Mouse (Mus musculus): ENCODE measurements around the gene Gm3618. TPM values are rescaled to one million over a fixed set of nuclear protein-coding genes. Genes with fewer than 3 reads are reported as not detected.
"Not testable (repeated sequence)": the region's sequence is repeated elsewhere in the genome, so short reads cannot be mapped to it uniquely, and the experiment has no call there.

The Gm3618 gene
- not detected in 2 replicates for polyA plus RNA-seq (2015; fragmentation: Nextera tagmentation; extraction: Ambion mirVana)

DNA sequence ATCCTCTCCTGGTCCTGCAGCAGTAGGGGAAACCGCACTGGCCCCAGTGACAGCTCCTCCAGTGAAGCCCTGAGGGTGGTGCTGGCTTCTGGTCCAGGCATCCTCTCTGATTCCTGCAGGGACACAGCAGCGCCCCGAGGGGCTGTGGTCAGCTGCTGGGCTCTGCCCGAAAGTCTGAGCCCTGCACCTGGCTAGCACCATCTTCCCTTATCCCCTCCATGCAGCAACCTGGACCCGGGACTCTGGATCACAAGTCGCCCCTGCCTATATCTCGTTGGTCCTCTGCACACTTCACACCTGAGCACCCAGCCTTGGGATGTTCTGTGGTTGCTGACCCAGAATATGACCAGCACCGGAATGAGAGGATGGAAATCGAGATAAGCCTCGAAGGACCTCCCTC is at the start of gene Gm3618:
Gene Gm3618 (minus strand): TSS at position 101 of the 400 bp plus-strand sequence.
- H3K4me1 ChIP-seq (ENCODE audit: insufficient read depth, low read depth, low read length); H3K9me3 ChIP-seq (ENCODE audit: low read length); H3K4me3 ChIP-seq (ENCODE audit: low read depth, low read length); H3K9ac ChIP-seq (replicated peaks; ENCODE audit: low read depth); H3K36me3 ChIP-seq (ENCODE audit: insufficient read depth, low read length); H3K4me2 ChIP-seq (replicated peaks; ENCODE audit: low read depth, low read length); H3K27ac ChIP-seq (ENCODE audit: low read length); DNase-seq (ENCODE audit: low spot score); ATAC-seq; H3K27me3 ChIP-seq (replicated peaks; ENCODE audit: insufficient read depth, low read length): not testable (repeated sequence)
- no CpG with 5 or more reads among the region's 10 CpGs for WGBS

- not testable (repeated sequence) for H3K9ac ChIP-seq (replicated peaks; ENCODE audit: low read depth); H3K27me3 ChIP-seq (replicated peaks; ENCODE audit: insufficient read depth, low read length); ATAC-seq; H3K4me2 ChIP-seq (replicated peaks; ENCODE audit: low read depth, low read length); H3K27ac ChIP-seq (ENCODE audit: low read length); H3K9me3 ChIP-seq (ENCODE audit: low read length); H3K4me1 ChIP-seq (ENCODE audit: insufficient read depth, low read depth, low read length); H3K4me3 ChIP-seq (ENCODE audit: low read depth, low read length); DNase-seq (ENCODE audit: low spot score); H3K36me3 ChIP-seq (ENCODE audit: insufficient read depth, low read length)
- 75% methylated on average over 2 of the region's 4 CpGs for WGBS
Measured at GRCm38 (mm10) chr14:6390219-6390618, 46.7 kb upstream of the Gm3618 start, which contains the start of gene Gm16440. Gene Gm16440, minus strand, starts transcription at chr14:6390319.

- not testable (repeated sequence) for H3K4me3 ChIP-seq (ENCODE audit: low read depth, low read length); ATAC-seq; H3K4me1 ChIP-seq (ENCODE audit: insufficient read depth, low read depth, low read length); H3K4me2 ChIP-seq (replicated peaks; ENCODE audit: low read depth, low read length); DNase-seq (ENCODE audit: low spot score); H3K27ac ChIP-seq (ENCODE audit: low read length); H3K36me3 ChIP-seq (ENCODE audit: insufficient read depth, low read length); H3K27me3 ChIP-seq (replicated peaks; ENCODE audit: insufficient read depth, low read length); H3K9me3 ChIP-seq (ENCODE audit: low read length); H3K9ac ChIP-seq (replicated peaks; ENCODE audit: low read depth)
- 86% methylated on average over 2 of the region's 2 CpGs for WGBS
Measured at GRCm38 (mm10) chr14:6304743-6305142, 38.7 kb downstream of the Gm3618 start, which contains the start of gene Gm21103. Gene Gm21103, minus strand, starts transcription at chr14:6304843.

- H3K4me3 ChIP-seq (ENCODE audit: low read depth, low read length): peak within 1 kb of the TSS; percentile 25
- not testable (repeated sequence) for H3K9ac ChIP-seq (replicated peaks; ENCODE audit: low read depth); H3K27ac ChIP-seq (ENCODE audit: low read length); ATAC-seq; H3K36me3 ChIP-seq (ENCODE audit: insufficient read depth, low read length); H3K27me3 ChIP-seq (replicated peaks; ENCODE audit: insufficient read depth, low read length); H3K9me3 ChIP-seq (ENCODE audit: low read length); H3K4me1 ChIP-seq (ENCODE audit: insufficient read depth, low read depth, low read length)
- H3K4me2 ChIP-seq (replicated peaks; ENCODE audit: low read depth, low read length): peak within 1 kb of the TSS; percentile 55
- WGBS: 3% methylated on average over 32 of the region's 57 CpGs
- DNase-seq (ENCODE audit: low spot score): peak; percentile 17
Measured at GRCm38 (mm10) chr14:6286931-6287715, 56.4 kb downstream of the Gm3618 start, which contains the start of gene Gm3411. Gene Gm3411, minus strand, starts transcription at chr14:6287250.

Other genes with a start within 250 kb of the Gm3618 start
- 0.43 and 0.47 TPM in 2 replicates for gene Gm8206, start 249.7 kb downstream of the Gm3618 start, polyA plus RNA-seq (2015; fragmentation: Nextera tagmentation; extraction: Ambion mirVana)
- 0.30 and 0.58 TPM in 2 replicates for gene Gm3468, start 235.0 kb downstream of the Gm3618 start, polyA plus RNA-seq (2015; fragmentation: Nextera tagmentation; extraction: Ambion mirVana)
- not detected in 2 replicates for gene Gm3476, start 217.9 kb downstream of the Gm3618 start, polyA plus RNA-seq (2015; fragmentation: Nextera tagmentation; extraction: Ambion mirVana)
- not detected in 2 replicates for gene Gm21560, start 124.4 kb downstream of the Gm3618 start, polyA plus RNA-seq (2015; fragmentation: Nextera tagmentation; extraction: Ambion mirVana)
- gene Gm3411, start 56.4 kb downstream of the Gm3618 start, polyA plus RNA-seq (2015; fragmentation: Nextera tagmentation; extraction: Ambion mirVana): 0.19 and 0.39 TPM in 2 replicates
- gene Gm21103, start 38.8 kb downstream of the Gm3618 start, polyA plus RNA-seq (2015; fragmentation: Nextera tagmentation; extraction: Ambion mirVana): not detected in 2 replicates
- not detected in 2 replicates for gene Gm16440, start 46.6 kb upstream of the Gm3618 start, polyA plus RNA-seq (2015; fragmentation: Nextera tagmentation; extraction: Ambion mirVana)
- 0.20 TPM in 1 of 2 replicates, not detected in the other for gene Gm3591, start 68.8 kb upstream of the Gm3618 start, polyA plus RNA-seq (2015; fragmentation: Nextera tagmentation; extraction: Ambion mirVana)
- not detected in 2 replicates for gene Gm3594, start 100.9 kb upstream of the Gm3618 start, polyA plus RNA-seq (2015; fragmentation: Nextera tagmentation; extraction: Ambion mirVana)
- not detected in 2 replicates for gene Gm8356, start 193.6 kb upstream of the Gm3618 start, polyA plus RNA-seq (2015; fragmentation: Nextera tagmentation; extraction: Ambion mirVana)
- 0.17 TPM in 1 of 2 replicates, not detected in the other for gene Gm3629, start 246.9 kb upstream of the Gm3618 start, polyA plus RNA-seq (2015; fragmentation: Nextera tagmentation; extraction: Ambion mirVana)

Measured in lung, postnatal 0 days (tissue).